Mouse (Mus musculus) thymus, adult 2 months (tissue): Measurements from ENCODE around the gene Stk32c. TPM values are rescaled to one million over a fixed set of nuclear protein-coding genes. Genes with fewer than 3 reads are reported as not detected.

Experiments used
- DNase-seq: peaks from one replicate; pipeline ENCODE4 v3.0.0; 2021
- H3K27ac ChIP-seq: fragments of 200-500 bp; 2 replicates; pipeline ENCODE4 v1.5.1; 2012; ENCODE audit warnings: low read length, control low read depth; ENCODE audit not compliant: control insufficient read depth, insufficient read depth
- H3K27me3 ChIP-seq: fragments of 200-500 bp; 2 replicates; pipeline ENCODE4 v1.6.1; 2012; ENCODE audit warnings: mild to moderate bottlenecking, low read length, moderate library complexity, mixed read lengths; ENCODE audit not compliant: control insufficient read depth, insufficient read depth
- H3K36me3 ChIP-seq: fragments of 200-500 bp; 2 replicates; pipeline ENCODE4 v1.6.1; 2012; ENCODE audit warnings: mild to moderate bottlenecking, low read length, moderate library complexity; ENCODE audit not compliant: control insufficient read depth, insufficient read depth
- H3K4me1 ChIP-seq: fragments of 200-500 bp; replicated peaks from 2 replicates; pipeline ENCODE4 v1.6.1; 2012; ENCODE audit warnings: low read length; ENCODE audit not compliant: control insufficient read depth, insufficient read depth
- H3K4me3 ChIP-seq: fragments of 200-500 bp; 2 replicates; pipeline ENCODE4 v1.5.1; 2012; ENCODE audit warnings: mild to moderate bottlenecking, low read length, control low read depth, moderate library complexity; ENCODE audit not compliant: control insufficient read depth, insufficient read depth
- CTCF ChIP-seq: fragments of 200-500 bp; IDR thresholded peaks from 2 replicates; pipeline ENCODE4 v1.5.1; 2012; ENCODE audit warnings: mild to moderate bottlenecking, control low read depth, low read length, moderate library complexity, borderline replicate concordance; ENCODE audit not compliant: control insufficient read depth, poor library complexity, insufficient read depth; ENCODE audit errors: extremely low read depth
- POLR2A ChIP-seq: fragments of 200-500 bp; IDR thresholded peaks from 2 replicates; pipeline ENCODE4 v1.6.1; 2012; ENCODE audit warnings: mild to moderate bottlenecking, low read length, control low read depth, moderate library complexity; ENCODE audit not compliant: control insufficient read depth, poor library complexity, insufficient read depth; ENCODE audit errors: extremely low read depth
- WGBS: fragments of 180-500 bp; shearing (Covaris S2); methylation state at CpG from one replicate; pipeline ENCODE4 v1.1.7; 2018; 5-methylcytosine and 5-hydroxymethylcytosine counted together
- polyA plus RNA-seq: library from polyadenylated mRNA; depleted of rRNA; stranded (reverse); fragments of >200 nt; gene quantifications from 2 replicates; pipeline ENCODE4 v1.2.3, GENCODE M21; 2012

The Stk32c gene
- polyA plus RNA-seq, 1 experiment, result 1.3 TPM

DNA sequence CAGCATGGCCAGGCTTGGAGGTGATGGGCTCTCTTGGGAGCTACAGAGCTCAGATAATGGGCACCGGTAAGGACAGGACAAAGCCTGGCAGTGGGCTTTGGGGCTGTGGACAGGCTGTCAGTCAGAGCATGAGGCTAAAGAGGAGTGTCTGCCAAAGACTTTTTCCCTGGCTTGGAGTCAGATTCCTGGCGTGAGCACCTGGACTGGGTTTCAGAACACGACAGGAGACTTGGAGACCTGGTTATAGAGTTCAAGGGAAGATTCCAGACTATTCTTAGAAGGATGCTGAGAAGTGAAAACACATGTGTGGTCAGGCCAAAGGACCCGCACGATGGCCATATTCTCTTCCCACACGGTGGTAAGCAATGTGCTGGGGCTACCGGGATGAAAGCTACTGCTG, 107.4 kb downstream of the Stk32c start:
- no peak for DNase-seq
- WGBS, result 90% methylated on average over 7 of the region's 7 CpGs
- TF ChIP-seq CTCF (no peak), POLR2A (no peak)

DNA sequence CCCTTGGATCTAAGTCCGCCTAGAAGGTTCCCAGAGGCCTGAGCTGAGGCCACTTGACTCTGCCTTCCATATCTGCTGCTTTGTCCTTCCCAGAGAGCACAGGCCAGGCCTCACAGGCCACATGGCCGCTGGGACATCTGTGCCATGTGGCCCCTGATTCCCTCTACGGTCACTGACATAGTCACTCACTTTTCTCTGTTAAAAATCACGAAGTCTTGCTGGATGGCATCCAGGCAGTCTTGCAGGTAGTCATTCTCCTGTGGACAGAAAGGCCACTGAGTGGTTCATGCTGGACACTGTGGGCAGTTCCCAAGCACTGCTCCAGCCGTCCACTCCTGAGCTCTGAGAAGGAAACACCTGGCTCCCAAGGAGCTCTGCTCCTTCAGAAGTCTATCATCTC, 108.0 kb downstream of the Stk32c start:
- H3K27me3 ChIP-seq, result no peaks in the 10 kb centered on the region
- WGBS, result 84% methylated on average over 5 of the region's 5 CpGs
- DNase-seq, result no peak
- no peaks in the 10 kb centered on the region for H3K36me3 ChIP-seq
- no peak overlapping the region for H3K4me3 ChIP-seq
- no peak overlapping the region for H3K27ac ChIP-seq
- no peak for TF ChIP-seq POLR2A
- TF ChIP-seq CTCF, result no peak
- H3K4me1 ChIP-seq, result no peaks in the 10 kb centered on the region

More for the DNA sequence above, 107.4 kb downstream of the Stk32c start:
- H3K4me1 ChIP-seq, result no peaks in the 10 kb centered on the region
- H3K27ac ChIP-seq, result no peak overlapping the region
- no peak overlapping the region for H3K4me3 ChIP-seq
- H3K36me3 ChIP-seq, result no peaks in the 10 kb centered on the region
- no peaks in the 10 kb centered on the region for H3K27me3 ChIP-seq

- Histone ChIP-seq H3K4me3 (no peak overlapping the region), H3K27me3 (no peaks in the 10 kb centered on the region), H3K36me3 (no peaks in the 10 kb centered on the region), H3K4me1 (no peaks in the 10 kb centered on the region), H3K27ac (no peak overlapping the region)
- TF ChIP-seq CTCF (no peak), POLR2A (no peak)
- WGBS, result 72% methylated on average over 10 of the region's 10 CpGs
- no peak for DNase-seq
These were observed 109.1 kb downstream of the Stk32c start for GRCm38 (mm10) chr7:139103960-139104381.

GRCm38 (mm10) chr7:139101826-139102225, 111.3 kb downstream of the Stk32c start:
- Histone ChIP-seq H3K4me3 (no peak overlapping the region), H3K36me3 (no peaks in the 10 kb centered on the region), H3K4me1 (no peaks in the 10 kb centered on the region), H3K27ac (no peak overlapping the region), H3K27me3 (no peaks in the 10 kb centered on the region)
- no peak for DNase-seq
- 87% methylated on average over 3 of the region's 3 CpGs for WGBS
- TF ChIP-seq CTCF, result no peak
- no peak for TF ChIP-seq POLR2A

- Histone ChIP-seq H3K27ac (no peak overlapping the region), H3K4me1 (no peaks in the 10 kb centered on the region), H3K36me3 (no peaks in the 10 kb centered on the region), H3K27me3 (no peaks in the 10 kb centered on the region), H3K4me3 (no peak overlapping the region)
- DNase-seq, result no peak
- WGBS, result 86% methylated on average over 10 of the region's 10 CpGs
- TF ChIP-seq CTCF (no peak), POLR2A (no peak)
These were observed 111.8 kb downstream of the Stk32c start for GRCm38 (mm10) chr7:139101286-139101804.

GRCm38 (mm10) chr7:139100531-139101095, 112.5 kb downstream of the Stk32c start:
- no peaks in the 10 kb centered on the region for H3K27me3 ChIP-seq
- no peaks in the 10 kb centered on the region for H3K36me3 ChIP-seq
- H3K4me3 ChIP-seq, result no peak overlapping the region
- DNase-seq, result no peak
- H3K27ac ChIP-seq, result no peak overlapping the region
- H3K4me1 ChIP-seq, result no peaks in the 10 kb centered on the region
- 78% methylated on average over 12 of the region's 12 CpGs for WGBS
- TF ChIP-seq POLR2A, result no peak

- TF ChIP-seq POLR2A (no peak), CTCF (no peak)
- Histone ChIP-seq H3K4me1 (no peaks in the 10 kb centered on the region), H3K36me3 (no peaks in the 10 kb centered on the region), H3K27me3 (no peaks in the 10 kb centered on the region), H3K27ac (no peak overlapping the region), H3K4me3 (no peak overlapping the region)
- DNase-seq, result no peak
- WGBS, result 89% methylated on average over 6 of the region's 6 CpGs
These were observed 116.7 kb downstream of the Stk32c start for GRCm38 (mm10) chr7:139096399-139096798.
